Mouse (Mus musculus): Measurements from ENCODE around the gene Capn9. TPM values are rescaled to one million over a fixed set of nuclear protein-coding genes. Genes with fewer than 3 reads are reported as not detected.

Capn9 gene
- polyA plus RNA-seq, 1 experiment, result not detected

- H3K9me3 ChIP-seq (replicated peaks; ENCODE audit: control insufficient read depth, insufficient read depth, low read length, poor library complexity, severe bottlenecking), result no peaks in the 10 kb centered on the region
- H3K36me3 ChIP-seq (ENCODE audit: control insufficient read depth, insufficient read depth, low read length, poor library complexity, severe bottlenecking), result no peaks in the 10 kb centered on the region
- H3K27me3 ChIP-seq (ENCODE audit: control insufficient read depth, insufficient read depth, low read length, poor library complexity, severe bottlenecking), result no peaks in the 10 kb centered on the region
- TF ChIP-seq POLR2A (IDR thresholded peaks at IDR 0.05; ENCODE audit: insufficient read depth, low read length), result no peak
- TF ChIP-seq EP300 (IDR thresholded peaks at IDR 0.05; ENCODE audit: insufficient read depth, low read depth, low read length), result no peak
- TF ChIP-seq CTCF (IDR thresholded peaks at IDR 0.05; ENCODE audit: low read depth, low read length), result no peak
- H3K9ac ChIP-seq (ENCODE audit: low read depth, poor library complexity, severe bottlenecking), result no peak overlapping the region
- no peaks in the 10 kb centered on the region for H3K4me1 ChIP-seq (ENCODE audit: control insufficient read depth, insufficient read depth, low read length)
- no peak overlapping the region for H3K4me3 ChIP-seq (ENCODE audit: low read depth, low read length)
- no peak overlapping the region for H3K27ac ChIP-seq (ENCODE audit: insufficient read depth, low read length)
Measured at GRCm38 (mm10) chr8:124557476-124557875, 18.4 kb upstream of the Capn9 start.

- H3K27me3 ChIP-seq (ENCODE audit: control insufficient read depth, insufficient read depth, low read length, poor library complexity, severe bottlenecking), result no peaks in the 10 kb centered on the region
- H3K9ac ChIP-seq (ENCODE audit: low read depth, poor library complexity, severe bottlenecking), result no peak overlapping the region
- H3K27ac ChIP-seq (ENCODE audit: insufficient read depth, low read length), result no peak overlapping the region
- no peak overlapping the region for H3K4me3 ChIP-seq (ENCODE audit: low read depth, low read length)
- TF ChIP-seq CTCF (IDR thresholded peaks at IDR 0.05; ENCODE audit: low read depth, low read length) (no peak), EP300 (IDR thresholded peaks at IDR 0.05; ENCODE audit: insufficient read depth, low read depth, low read length) (no peak), POLR2A (IDR thresholded peaks at IDR 0.05; ENCODE audit: insufficient read depth, low read length) (no peak)
- H3K4me1 ChIP-seq (ENCODE audit: control insufficient read depth, insufficient read depth, low read length), result no peaks in the 10 kb centered on the region
- no peaks in the 10 kb centered on the region for H3K9me3 ChIP-seq (replicated peaks; ENCODE audit: control insufficient read depth, insufficient read depth, low read length, poor library complexity, severe bottlenecking)
- no peaks in the 10 kb centered on the region for H3K36me3 ChIP-seq (ENCODE audit: control insufficient read depth, insufficient read depth, low read length, poor library complexity, severe bottlenecking)
Measured at GRCm38 (mm10) chr8:124567126-124567525, 8.8 kb upstream of the Capn9 start.

GRCm38 (mm10) chr8:124567584-124567983 lies 8.3 kb upstream of the Capn9 start:
- Histone ChIP-seq H3K9ac (ENCODE audit: low read depth, poor library complexity, severe bottlenecking) (no peak overlapping the region), H3K36me3 (ENCODE audit: control insufficient read depth, insufficient read depth, low read length, poor library complexity, severe bottlenecking) (no peaks in the 10 kb centered on the region)

GRCm38 (mm10) chr8:124569100-124569499 lies 6.8 kb upstream of the Capn9 start:
- Histone ChIP-seq H3K9ac (ENCODE audit: low read depth, poor library complexity, severe bottlenecking) (no peak overlapping the region), H3K27ac (ENCODE audit: insufficient read depth, low read length) (no peak overlapping the region)

More at GRCm38 (mm10) chr8:124567584-124567983, 8.3 kb upstream of the Capn9 start:
- Histone ChIP-seq H3K4me3 (ENCODE audit: low read depth, low read length) (no peak overlapping the region), H3K9me3 (replicated peaks; ENCODE audit: control insufficient read depth, insufficient read depth, low read length, poor library complexity, severe bottlenecking) (no peaks in the 10 kb centered on the region), H3K4me1 (ENCODE audit: control insufficient read depth, insufficient read depth, low read length) (no peaks in the 10 kb centered on the region), H3K27me3 (ENCODE audit: control insufficient read depth, insufficient read depth, low read length, poor library complexity, severe bottlenecking) (no peaks in the 10 kb centered on the region), H3K27ac (ENCODE audit: insufficient read depth, low read length) (no peak overlapping the region)
- TF ChIP-seq CTCF (IDR thresholded peaks at IDR 0.05; ENCODE audit: low read depth, low read length), result no peak
- no peak for TF ChIP-seq EP300 (IDR thresholded peaks at IDR 0.05; ENCODE audit: insufficient read depth, low read depth, low read length)
- no peak for TF ChIP-seq POLR2A (IDR thresholded peaks at IDR 0.05; ENCODE audit: insufficient read depth, low read length)

GRCm38 (mm10) chr8:124569593-124569992 lies 6.3 kb upstream of the Capn9 start, which contains the start of gene Agt:
Gene Agt (minus strand): TSS chr8:124569706.
- H3K36me3 ChIP-seq (ENCODE audit: control insufficient read depth, insufficient read depth, low read length, poor library complexity, severe bottlenecking), result no peaks in the 10 kb centered on the region
- H3K9me3 ChIP-seq (replicated peaks; ENCODE audit: control insufficient read depth, insufficient read depth, low read length, poor library complexity, severe bottlenecking), result no peaks in the 10 kb centered on the region
- no peaks in the 10 kb centered on the region for H3K27me3 ChIP-seq (ENCODE audit: control insufficient read depth, insufficient read depth, low read length, poor library complexity, severe bottlenecking)
- no peaks in the 10 kb centered on the region for H3K4me1 ChIP-seq (ENCODE audit: control insufficient read depth, insufficient read depth, low read length)
- H3K27ac ChIP-seq (ENCODE audit: insufficient read depth, low read length), result no peak within 1 kb of the TSS
- H3K9ac ChIP-seq (ENCODE audit: low read depth, poor library complexity, severe bottlenecking), result no peak within 1 kb of the TSS
- TF ChIP-seq EP300 (IDR thresholded peaks at IDR 0.05; ENCODE audit: insufficient read depth, low read depth, low read length) (no peak), POLR2A (IDR thresholded peaks at IDR 0.05; ENCODE audit: insufficient read depth, low read length) (no peak), CTCF (IDR thresholded peaks at IDR 0.05; ENCODE audit: low read depth, low read length) (no peak)
- no peak within 1 kb of the TSS for H3K4me3 ChIP-seq (ENCODE audit: low read depth, low read length)

More at GRCm38 (mm10) chr8:124569100-124569499, 6.8 kb upstream of the Capn9 start:
- TF ChIP-seq EP300 (IDR thresholded peaks at IDR 0.05; ENCODE audit: insufficient read depth, low read depth, low read length) (no peak), POLR2A (IDR thresholded peaks at IDR 0.05; ENCODE audit: insufficient read depth, low read length) (no peak), CTCF (IDR thresholded peaks at IDR 0.05; ENCODE audit: low read depth, low read length) (no peak)
- no peaks in the 10 kb centered on the region for H3K4me1 ChIP-seq (ENCODE audit: control insufficient read depth, insufficient read depth, low read length)
- H3K4me3 ChIP-seq (ENCODE audit: low read depth, low read length), result no peak overlapping the region
- no peaks in the 10 kb centered on the region for H3K27me3 ChIP-seq (ENCODE audit: control insufficient read depth, insufficient read depth, low read length, poor library complexity, severe bottlenecking)
- no peaks in the 10 kb centered on the region for H3K36me3 ChIP-seq (ENCODE audit: control insufficient read depth, insufficient read depth, low read length, poor library complexity, severe bottlenecking)
- H3K9me3 ChIP-seq (replicated peaks; ENCODE audit: control insufficient read depth, insufficient read depth, low read length, poor library complexity, severe bottlenecking), result no peaks in the 10 kb centered on the region

- no peak overlapping the region for H3K27ac ChIP-seq (ENCODE audit: insufficient read depth, low read length)
- no peaks in the 10 kb centered on the region for H3K27me3 ChIP-seq (ENCODE audit: control insufficient read depth, insufficient read depth, low read length, poor library complexity, severe bottlenecking)
- TF ChIP-seq POLR2A (IDR thresholded peaks at IDR 0.05; ENCODE audit: insufficient read depth, low read length), result no peak
- no peak for TF ChIP-seq EP300 (IDR thresholded peaks at IDR 0.05; ENCODE audit: insufficient read depth, low read depth, low read length)
- TF ChIP-seq CTCF (IDR thresholded peaks at IDR 0.05; ENCODE audit: low read depth, low read length), result no peak
- H3K4me3 ChIP-seq (ENCODE audit: low read depth, low read length), result no peak overlapping the region
- no peak overlapping the region for H3K9ac ChIP-seq (ENCODE audit: low read depth, poor library complexity, severe bottlenecking)
- no peaks in the 10 kb centered on the region for H3K9me3 ChIP-seq (replicated peaks; ENCODE audit: control insufficient read depth, insufficient read depth, low read length, poor library complexity, severe bottlenecking)
- no peaks in the 10 kb centered on the region for H3K4me1 ChIP-seq (ENCODE audit: control insufficient read depth, insufficient read depth, low read length)
- H3K36me3 ChIP-seq (ENCODE audit: control insufficient read depth, insufficient read depth, low read length, poor library complexity, severe bottlenecking), result no peaks in the 10 kb centered on the region
Measured at GRCm38 (mm10) chr8:124571732-124572429, 4.0 kb upstream of the Capn9 start.
